Mouse (Mus musculus): ENCODE results near the gene Efhd1.

Efhd1 gene

GRCm38 (mm10) chr1:87270204-87270603 is 6.0 kb downstream of the Efhd1 start:
- DNase-seq (ENCODE audit: extremely low spot score, low spot score) = no peak

- peak; percentile 35 for DNase-seq (ENCODE audit: extremely low spot score, low spot score)
Observed at GRCm38 (mm10) chr1:87270641-87271467, 6.7 kb downstream of the Efhd1 start.

- no peak for DNase-seq (ENCODE audit: extremely low spot score, low spot score)
Observed at GRCm38 (mm10) chr1:87271596-87271995, 7.4 kb downstream of the Efhd1 start.

GRCm38 (mm10) chr1:87272462-87272861 is 8.3 kb downstream of the Efhd1 start:
- DNase-seq (ENCODE audit: extremely low spot score, low spot score) = no peak

- no peak for DNase-seq (ENCODE audit: extremely low spot score, low spot score)
Observed at GRCm38 (mm10) chr1:87273514-87273942, 9.4 kb downstream of the Efhd1 start.

GRCm38 (mm10) chr1:87274134-87274533 is 10.0 kb downstream of the Efhd1 start:
- DNase-seq (ENCODE audit: extremely low spot score, low spot score) = no peak

GRCm38 (mm10) chr1:87275151-87275550 is 11.0 kb downstream of the Efhd1 start:
- no peak for DNase-seq (ENCODE audit: extremely low spot score, low spot score)

DNA sequence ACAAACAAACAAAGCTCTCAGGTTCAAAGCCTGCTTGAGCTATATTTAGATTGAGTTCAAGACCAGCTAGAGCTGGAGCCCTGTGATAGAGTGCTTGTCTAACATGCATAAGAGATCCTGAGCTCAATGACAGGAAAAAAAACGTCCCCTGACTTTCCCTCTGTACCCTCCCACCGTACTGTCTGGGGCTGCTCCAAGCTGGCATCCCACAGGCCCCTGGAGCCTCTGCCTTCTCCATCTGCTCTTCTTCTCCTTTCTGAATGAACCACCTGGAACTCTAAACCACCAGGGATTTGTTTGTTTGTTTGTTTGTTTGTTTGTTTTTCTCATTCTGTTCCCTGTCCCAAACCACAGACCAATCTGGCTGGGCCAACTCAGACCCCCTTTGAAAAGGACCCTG is 11.9 kb downstream of the Efhd1 start:
- DNase-seq (ENCODE audit: extremely low spot score, low spot score) = no peak

GRCm38 (mm10) chr1:87280281-87280680 is 16.1 kb downstream of the Efhd1 start:
- DNase-seq (ENCODE audit: extremely low spot score, low spot score) = no peak

GRCm38 (mm10) chr1:87281599-87282412 is 17.6 kb downstream of the Efhd1 start:
- peak; percentile 29 for DNase-seq (ENCODE audit: extremely low spot score, low spot score)

DNA sequence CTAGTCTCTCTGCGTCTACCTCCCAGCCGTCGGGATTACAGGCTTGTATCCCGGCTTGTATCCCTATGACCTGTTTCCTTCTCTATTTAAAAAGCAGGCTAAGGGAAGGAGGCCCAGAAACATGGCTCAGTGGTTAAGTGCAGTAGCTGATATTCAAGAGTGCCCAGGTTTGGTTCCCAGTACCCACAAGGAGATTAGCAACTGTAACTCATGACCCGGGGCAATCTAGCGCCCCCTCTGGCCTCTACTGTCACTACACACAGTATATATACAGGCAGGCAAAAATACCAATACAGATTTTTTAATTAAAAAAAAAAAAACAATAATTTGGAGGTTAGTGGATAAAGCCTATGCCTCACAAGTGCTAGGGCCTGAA is 18.2 kb downstream of the Efhd1 start:
- no peak for DNase-seq (ENCODE audit: extremely low spot score, low spot score)

DNA sequence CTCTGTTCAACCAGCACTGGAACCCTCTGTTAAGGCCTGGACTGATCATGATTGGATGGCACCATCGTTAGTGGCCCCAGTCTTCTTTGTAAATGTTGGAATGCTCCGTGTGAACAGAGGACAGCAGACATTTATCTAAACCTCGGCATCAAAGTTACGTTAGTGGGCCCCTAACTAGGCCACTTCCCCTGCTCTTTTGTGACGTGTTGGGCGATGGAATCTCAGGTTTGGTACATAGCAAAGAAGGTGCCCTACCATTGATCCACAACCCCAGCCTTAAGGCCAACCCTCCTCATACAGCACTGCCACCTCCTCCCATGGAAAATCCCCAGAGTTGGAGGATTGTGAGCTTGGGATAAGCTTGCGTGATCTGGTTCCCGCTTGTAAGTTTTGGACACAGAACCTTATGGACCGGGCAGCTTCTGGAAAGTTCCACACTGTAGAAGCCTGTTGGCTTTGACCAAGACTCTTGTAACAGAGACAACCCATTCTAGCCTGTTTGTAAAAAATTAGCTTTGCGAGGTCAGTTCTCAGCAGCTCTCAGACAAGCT is 19.3 kb downstream of the Efhd1 start:
- DNase-seq (ENCODE audit: extremely low spot score, low spot score) = no peak

- DNase-seq (ENCODE audit: extremely low spot score, low spot score) = no peak
Observed at GRCm38 (mm10) chr1:87287105-87287504, 22.9 kb downstream of the Efhd1 start.

- no peak for DNase-seq (ENCODE audit: extremely low spot score, low spot score)
Observed at GRCm38 (mm10) chr1:87291416-87291815, 27.3 kb downstream of the Efhd1 start.

- DNase-seq (ENCODE audit: extremely low spot score, low spot score) = peak; percentile 25
Observed at GRCm38 (mm10) chr1:87292420-87293190, 28.4 kb downstream of the Efhd1 start.

DNA sequence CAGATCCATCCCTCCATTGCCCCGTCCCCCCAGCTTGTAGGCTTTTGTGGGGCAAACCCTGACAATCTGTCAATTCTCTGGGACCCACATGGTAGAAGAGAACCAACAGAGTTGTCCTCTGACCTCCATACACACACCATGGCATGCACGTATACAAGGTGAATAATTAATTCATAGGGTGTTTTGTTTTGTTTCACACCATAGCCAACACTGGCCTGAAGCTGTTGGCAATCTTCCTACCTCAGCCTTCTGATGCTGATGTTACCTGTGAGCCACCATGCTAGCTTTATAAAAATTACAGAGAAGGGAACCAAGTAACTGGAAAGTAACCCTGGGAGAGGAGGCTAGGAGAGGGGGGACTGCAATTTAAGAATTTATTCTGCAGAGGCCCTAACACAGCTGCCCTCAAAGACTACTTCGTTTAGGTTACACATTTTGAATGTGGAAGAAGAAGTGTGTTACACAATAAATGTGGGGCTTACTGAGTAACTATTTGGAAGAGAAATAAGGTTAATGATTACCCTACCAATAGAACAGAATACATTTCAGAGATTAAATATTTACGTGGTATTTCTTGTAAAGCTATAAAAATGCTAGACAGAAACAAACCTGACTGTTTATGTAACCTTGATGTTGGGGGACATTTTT is 30.0 kb downstream of the Efhd1 start:
- DNase-seq (ENCODE audit: extremely low spot score, low spot score) = no peak

GRCm38 (mm10) chr1:87294951-87295350 is 30.8 kb downstream of the Efhd1 start:
- no peak for DNase-seq (ENCODE audit: extremely low spot score, low spot score)

- no peak for DNase-seq (ENCODE audit: extremely low spot score, low spot score)
Observed at GRCm38 (mm10) chr1:87297346-87297925, 33.3 kb downstream of the Efhd1 start.

DNA sequence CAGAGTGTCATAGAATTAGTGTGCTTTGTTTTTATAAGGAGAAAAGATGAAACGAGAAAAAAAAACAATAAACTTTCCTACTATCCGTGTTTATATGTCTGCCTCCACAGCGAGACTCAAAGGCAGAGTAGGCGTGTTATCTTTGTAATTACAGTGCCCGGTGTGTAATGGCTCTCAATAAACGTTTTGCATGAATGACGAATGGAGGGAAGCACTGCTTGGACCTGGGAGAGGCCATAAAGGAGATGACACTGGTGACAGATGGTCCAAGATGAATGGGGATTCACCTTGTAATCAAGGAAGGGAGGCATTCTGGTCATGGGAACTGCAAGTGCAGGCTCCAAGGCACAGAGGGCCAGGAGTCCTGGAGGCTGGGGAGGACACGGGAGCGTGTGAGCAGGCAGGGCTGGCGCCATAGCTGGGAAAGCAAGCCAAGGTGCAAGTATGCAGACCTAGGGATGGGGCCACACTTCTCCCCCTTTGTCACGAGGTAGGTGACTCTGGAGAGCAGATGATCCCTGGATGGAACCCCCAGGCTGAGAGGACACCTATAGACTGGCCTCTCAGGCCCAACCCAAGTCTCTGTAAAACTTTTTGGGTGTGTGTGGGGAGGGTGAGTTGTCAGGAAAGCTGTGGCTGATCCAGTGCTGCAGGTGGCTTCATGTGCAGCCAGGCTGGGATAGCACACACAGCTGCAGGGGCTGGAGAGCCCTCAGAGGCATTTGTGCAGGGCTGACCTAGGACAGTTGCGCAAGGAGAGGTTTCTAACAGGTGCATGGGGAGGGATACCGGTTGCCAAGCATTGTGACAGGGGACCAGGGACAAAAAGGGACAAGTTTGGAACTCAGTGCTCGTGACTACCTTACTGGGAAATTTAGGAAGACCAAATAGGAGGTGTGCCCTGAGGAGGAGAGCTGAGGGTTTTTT is 36.5 kb downstream of the Efhd1 start:
- DNase-seq (ENCODE audit: extremely low spot score, low spot score) = no peak

Data from neural tube, embryonic 10.5 days (tissue).